7 mouse cellular contexts compared by ENCODE assay signal in genomic region chr15:6238133-6238532, GRCm38 (mm10).
DNase-seq lines count a peak whose midpoint lies in the region; ATAC-seq lines count a peak whose summit lies in the region.

No protein-coding gene starts in this region.

- DNase-seq in adipocyte (ENCODE audit: low spot score) = peak; percentile 84
- DNase-seq in cerebellum, postnatal 36 days = peak; percentile 49 to 59
- peak; percentile 67 to 69 for DNase-seq in gastrocnemius, adult 8-10 months (ENCODE audit: low spot score in 2 of 2)
- peak; percentile 83 for DNase-seq in kidney, adult 18-20 months
- DNase-seq in limb, embryonic 11.5 days (ENCODE audit: low spot score) = peak; percentile 93
- peak; percentile 7 to 62 for DNase-seq in monocyte, adult 2 months (ENCODE audit: low read depth in 1 of 2, low spot score in 2 of 2)
- peak; percentile 32 to 58 for DNase-seq in spleen, postnatal 14 days (ENCODE audit: low spot score in 2 of 2)

- H3K27me3 ChIP-seq in limb, embryonic 11.5 days (ENCODE audit: control insufficient read depth, insufficient read depth, low read length) = no peaks in the 10 kb centered on the region

- peak; percentile 72; the same call in 1 of the 2 replicates for ATAC-seq in limb, embryonic 11.5 days (ENCODE audit: insufficient number of reproducible peaks, low FRiP score, low TSS enrichment, low read depth)

- no peak overlapping the region for H3K4me2 ChIP-seq in limb, embryonic 11.5 days (ENCODE audit: low read depth, severe bottlenecking)

- WGBS in limb, embryonic 11.5 days = 5% methylated on average over 6 of the region's 6 CpGs

- H3K9ac ChIP-seq in limb, embryonic 11.5 days (ENCODE audit: low read length) = no peak overlapping the region

- no peaks in the 10 kb centered on the region for H3K36me3 ChIP-seq in limb, embryonic 11.5 days (ENCODE audit: control insufficient read depth, insufficient read depth, low read length)

- H3K9me3 ChIP-seq in limb, embryonic 11.5 days (ENCODE audit: control insufficient read depth, low read length) = no peaks in the 10 kb centered on the region

- H3K4me3 ChIP-seq in limb, embryonic 11.5 days (ENCODE audit: low read depth, low read length) = no peak overlapping the region

- no peaks in the 10 kb centered on the region for H3K4me1 ChIP-seq in limb, embryonic 11.5 days (ENCODE audit: control insufficient read depth, insufficient read depth, low read length)

- H3K27ac ChIP-seq in limb, embryonic 11.5 days (replicated peaks; ENCODE audit: low read depth, low read length) = no peak overlapping the region

Comparison
In these comparisons a context has a peak if more than half of its experiments do, and no peak if none do; other contexts are left out.
1. DNase-seq: peak in every context shown above with its lines; median percentile 93 in limb, embryonic 11.5 days; 84 in adipocyte; 83 in kidney, adult 18-20 months; 68 in gastrocnemius, adult 8-10 months; 54 in cerebellum, postnatal 36 days; 45 in spleen, postnatal 14 days; 34 in monocyte, adult 2 months.